Mouse (Mus musculus) hindbrain, embryonic 15.5 days (tissue): ENCODE results near the gene Gzmd. TPM values are rescaled to one million over a fixed set of nuclear protein-coding genes. Genes with fewer than 3 reads are reported as not detected.

Source experiments
- microRNA-seq: library from miRNA; unstranded; fragments of <30 nt; microRNA quantifications from one replicate; pipeline ENCODE4, GENCODE M21; 2016
- polyA plus RNA-seq: library from polyadenylated mRNA; unstranded; fragments of >200 nt; fragmentation: Nextera tagmentation; extraction: Ambion mirVana; gene quantifications from 2 replicates; pipeline ENCODE4 v1.2.1, GENCODE M21; 2015

Gzmd gene
- polyA plus RNA-seq, 1 experiment from 2014 or later: not detected

Small RNA genes lying within 50 kb of the gene (microRNA-seq; reads per million reads assigned to microRNA genes)
- not detected for gene Mir6949

Other genes with a start within 250 kb of the Gzmd start
- gene Cbln3, start 248.2 kb downstream of the Gzmd start, polyA plus RNA-seq: 0.51 and 0.52 TPM in 2 replicates
- gene Khnyn, start 247.7 kb downstream of the Gzmd start, polyA plus RNA-seq: 10.7 and 10.9 TPM in 2 replicates
- gene Sdr39u1, start 232.3 kb downstream of the Gzmd start, polyA plus RNA-seq: 148 and 159 TPM in 2 replicates
- 0.18 and 0.55 TPM in 2 replicates for gene Cma1, start 187.9 kb downstream of the Gzmd start, polyA plus RNA-seq
- gene Cma2, start 181.6 kb downstream of the Gzmd start, polyA plus RNA-seq: not detected in 2 replicates
- not detected in 2 replicates for gene Mcpt1, start 114.6 kb downstream of the Gzmd start, polyA plus RNA-seq
- gene Mcpt9, start 102.1 kb downstream of the Gzmd start, polyA plus RNA-seq: not detected in 2 replicates
- gene Mcpt2, start 90.6 kb downstream of the Gzmd start, polyA plus RNA-seq: not detected in 2 replicates
- not detected in 2 replicates for gene Mcpt4, start 70.3 kb downstream of the Gzmd start, polyA plus RNA-seq
- gene Mcpt8, start 47.3 kb downstream of the Gzmd start, polyA plus RNA-seq: not detected in 2 replicates
- not detected in 2 replicates for gene Ctsg, start 30.0 kb downstream of the Gzmd start, polyA plus RNA-seq
- not detected in 2 replicates for gene Gzme, start 12.0 kb downstream of the Gzmd start, polyA plus RNA-seq
- not detected in 2 replicates for gene Gzmg, start 27.0 kb upstream of the Gzmd start, polyA plus RNA-seq
- not detected in 2 replicates for gene Gzmn, start 42.0 kb upstream of the Gzmd start, polyA plus RNA-seq
- not detected in 2 replicates for gene Gzmf, start 78.8 kb upstream of the Gzmd start, polyA plus RNA-seq
- gene Gzmc, start 102.0 kb upstream of the Gzmd start, polyA plus RNA-seq: not detected in 2 replicates
- not detected in 2 replicates for gene Gzmb, start 129.7 kb upstream of the Gzmd start, polyA plus RNA-seq
- 0.18 and 0.25 TPM in 2 replicates for gene Atp12a, start 232.5 kb upstream of the Gzmd start, polyA plus RNA-seq